Mouse (Mus musculus) gastrocnemius, postnatal 36 days (tissue): ENCODE data around the gene Lpcat1. TPM values are rescaled to one million over a fixed set of nuclear protein-coding genes. Genes with fewer than 3 reads are reported as not detected.

Experiments
- DNase-seq, 2 experiments: peaks; one replicate each; pipeline ENCODE4 v3.0.0; 2022
- intact Hi-C: fragments of 180-260 bp; cut with DNase I; formaldehyde crosslinking; loops from one replicate; pipeline ENCODE4 v1.15.1; 2025
- long read RNA-seq, 2 experiments: library from polyadenylated mRNA; stranded (forward); transcript quantifications; one replicate each; pipeline ENCODE4 v2.0.0; 2021
- total RNA-seq, 2 experiments: library from RNA; stranded (reverse); gene quantifications; 2 replicates each; pipeline ENCODE4 v1.2.3; 2021

The Lpcat1 gene
- total RNA-seq = 1 to 10 TPM; 2.7 TPM
- long read RNA-seq, experiment 1, partial matches to known transcripts = 1 of 2 reads
- long read RNA-seq, experiment 1, other reads (novel, unspliced or antisense) = 1 of 2 reads
- long read RNA-seq, experiment 2, partial matches to known transcripts = 0 of 2 reads
- long read RNA-seq, experiment 2, other reads (novel, unspliced or antisense) = 0 of 2 reads

DNA sequence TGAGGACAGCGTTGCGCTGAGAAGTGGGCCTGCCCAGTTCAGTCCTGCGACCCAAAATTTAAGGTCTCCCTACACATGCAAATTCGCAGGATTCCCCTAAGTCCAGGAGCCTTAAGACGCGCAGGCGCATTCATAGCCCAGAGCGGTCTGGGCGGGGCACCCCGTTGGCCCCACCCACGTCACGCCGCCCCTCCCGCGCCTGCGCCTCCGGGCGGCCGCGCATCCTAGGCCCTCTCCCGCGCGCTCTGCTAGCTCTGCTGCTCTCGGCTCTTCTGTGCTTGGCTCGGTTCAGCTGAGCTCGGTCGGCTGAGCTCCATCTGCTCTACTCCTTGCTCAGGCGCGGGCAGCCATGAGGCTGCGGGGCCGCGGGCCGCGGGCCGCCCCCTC lies at the start of gene Lpcat1:
Gene Lpcat1, plus strand, starts transcription at position 164 of the 387 bp plus-strand sequence.
- intact Hi-C loops = no loop called here

DNA sequence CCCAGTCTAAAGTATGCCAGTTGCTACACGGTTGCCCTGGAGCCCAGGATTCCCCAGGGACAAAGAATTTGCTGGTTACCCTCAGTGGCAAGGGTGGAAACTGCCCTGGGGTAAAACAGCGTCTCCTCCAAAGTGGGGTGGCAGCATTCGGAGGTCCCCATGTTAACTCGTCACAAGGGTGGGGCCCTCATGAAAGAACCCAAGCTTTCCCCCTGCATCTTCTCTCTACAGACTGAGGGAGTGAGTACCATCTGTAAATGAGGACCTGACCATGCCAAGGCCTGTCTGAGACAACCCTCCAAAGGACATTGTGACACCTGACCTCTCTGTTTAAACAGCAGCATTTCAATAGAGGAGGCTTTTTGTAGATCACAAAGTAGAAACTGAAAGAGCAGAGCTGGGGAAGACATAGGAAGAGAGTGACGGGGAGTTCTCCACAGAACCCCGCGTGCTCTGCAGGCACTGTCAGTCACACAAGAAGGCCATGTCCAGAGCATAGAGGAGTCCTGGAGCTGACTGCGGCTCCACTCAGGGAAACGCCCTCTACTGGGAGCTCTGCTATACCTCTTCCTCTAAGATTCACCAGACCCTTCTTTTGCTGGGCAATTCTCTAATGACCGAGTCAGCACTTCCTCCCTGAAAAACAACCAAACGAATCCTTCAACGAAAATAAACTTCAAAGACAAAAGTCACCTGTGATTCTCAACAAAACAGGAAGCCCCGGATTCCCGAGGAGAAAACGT lies 49.3 kb upstream of the Lpcat1 start:
- intact Hi-C loops = no loop called here
- no peak for DNase-seq

More for the DNA sequence above, at the start of gene Lpcat1:
- peak; percentile 78 to 81 for DNase-seq

DNA sequence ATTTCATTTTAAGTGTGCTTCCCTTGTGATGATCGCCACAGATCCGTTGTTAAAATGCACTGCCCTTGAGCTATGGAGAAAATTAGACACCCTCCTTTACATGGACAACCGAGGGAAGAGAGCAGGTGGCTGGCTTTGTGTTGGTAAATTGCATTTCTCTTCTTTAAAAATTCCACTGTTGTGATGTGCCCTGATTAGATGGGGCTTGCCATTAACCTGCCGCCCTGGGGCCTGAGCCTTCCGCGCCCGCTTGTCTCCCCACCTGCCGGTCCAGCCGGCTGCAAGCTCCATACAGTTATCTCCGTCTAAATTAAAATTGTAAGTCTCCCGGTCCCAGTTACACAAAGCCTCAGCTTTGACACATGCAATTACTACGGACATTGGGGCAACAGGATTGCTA lies 48.7 kb upstream of the Lpcat1 start:
- DNase-seq = no peak
- intact Hi-C loops = no loop called here

GRCm38 (mm10) chr13:73419244-73419643 lies 47.8 kb upstream of the Lpcat1 start:
- intact Hi-C loops = no loop called here
- DNase-seq = no peak

DNA sequence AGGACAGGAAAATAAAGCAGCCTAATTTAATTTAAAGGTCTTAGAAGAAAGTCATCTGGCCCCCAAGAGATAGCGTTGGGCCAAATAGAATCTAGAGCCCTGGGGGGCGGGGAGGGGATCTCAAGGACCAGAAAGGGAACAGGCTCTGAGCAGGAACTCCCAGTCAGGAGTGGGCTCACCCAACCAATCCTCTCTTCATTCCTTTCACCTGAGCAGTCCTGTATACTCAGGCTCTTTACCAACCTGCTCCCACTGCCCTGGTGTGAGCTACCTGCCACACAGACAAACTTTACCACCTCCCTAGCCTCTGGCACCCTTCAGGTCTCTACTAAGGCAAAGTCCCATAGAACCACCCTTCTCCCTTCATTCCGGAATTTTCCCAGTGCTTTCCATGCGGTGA lies 44.0 kb upstream of the Lpcat1 start:
- intact Hi-C loops = loop anchor here (10.0 kb wide), 1 partner anchor 262 kb away; no protein-coding TSS in a partner anchor
- no peak for DNase-seq

GRCm38 (mm10) chr13:73425035-73425434 lies 42.0 kb upstream of the Lpcat1 start:
- no peak for DNase-seq
- intact Hi-C loops = loop anchor here (10.0 kb wide), 1 partner anchor 260 kb away; no protein-coding TSS in a partner anchor

- intact Hi-C loops = loop anchor here (1.0 to 10.0 kb wide), 2 partner anchors 79 to 259 kb away; no protein-coding TSS in a partner anchor
- peak; percentile 30 to 58 for DNase-seq
Measured at GRCm38 (mm10) chr13:73425839-73426490, 41.0 kb upstream of the Lpcat1 start.

- DNase-seq = no peak
- intact Hi-C loops = loop anchor here (1.0 to 10.0 kb wide), 2 partner anchors 79 to 258 kb away; no protein-coding TSS in a partner anchor
Measured at GRCm38 (mm10) chr13:73426587-73426986, 40.4 kb upstream of the Lpcat1 start.

GRCm38 (mm10) chr13:73429605-73430321 lies 37.2 kb upstream of the Lpcat1 start:
- intact Hi-C loops = loop anchor here (10.0 kb wide), 2 partner anchors 195 to 255 kb away; partner anchors contain the start of gene Tert
- DNase-seq = no peak

DNA sequence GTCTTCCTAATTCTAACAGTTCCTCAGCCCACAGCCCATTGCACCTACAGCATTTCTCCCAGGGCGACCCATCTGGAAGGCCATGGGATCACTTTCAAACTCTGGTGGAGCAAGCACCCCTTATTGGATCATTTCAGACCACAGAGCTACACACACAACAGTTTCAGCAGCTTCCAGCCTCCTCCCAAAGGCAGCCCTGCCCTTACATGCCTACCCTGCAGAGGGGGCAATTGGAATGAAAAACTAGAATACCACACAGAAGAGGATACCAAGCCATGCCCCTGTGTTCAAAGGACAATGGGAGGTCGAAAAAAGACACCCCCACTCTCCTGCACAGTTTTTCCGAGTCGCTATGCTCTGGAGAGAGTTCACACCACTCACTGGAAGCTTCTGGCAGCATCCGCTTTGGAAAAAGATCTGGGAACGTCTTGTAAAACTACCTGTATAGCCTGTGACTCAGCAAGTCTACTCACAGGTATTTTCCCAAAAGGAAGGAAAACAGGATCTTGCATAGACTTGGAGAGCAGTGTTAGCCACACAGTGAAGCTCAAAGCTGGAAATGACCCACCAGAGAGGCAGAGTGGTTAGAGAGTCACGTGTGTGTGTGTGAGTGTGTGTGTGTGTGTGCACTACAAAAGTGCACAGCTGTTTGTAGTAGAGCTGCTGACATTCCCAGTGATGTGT lies 34.4 kb upstream of the Lpcat1 start:
- intact Hi-C loops = loop anchor here (10.0 kb wide), 1 partner anchor 192 kb away; the partner anchor contains the start of gene Tert
- DNase-seq = no peak

GRCm38 (mm10) chr13:73433681-73434535 lies 33.1 kb upstream of the Lpcat1 start:
- intact Hi-C loops = loop anchor here (10.0 kb wide), 1 partner anchor 191 kb away; the partner anchor contains the start of gene Tert

DNA sequence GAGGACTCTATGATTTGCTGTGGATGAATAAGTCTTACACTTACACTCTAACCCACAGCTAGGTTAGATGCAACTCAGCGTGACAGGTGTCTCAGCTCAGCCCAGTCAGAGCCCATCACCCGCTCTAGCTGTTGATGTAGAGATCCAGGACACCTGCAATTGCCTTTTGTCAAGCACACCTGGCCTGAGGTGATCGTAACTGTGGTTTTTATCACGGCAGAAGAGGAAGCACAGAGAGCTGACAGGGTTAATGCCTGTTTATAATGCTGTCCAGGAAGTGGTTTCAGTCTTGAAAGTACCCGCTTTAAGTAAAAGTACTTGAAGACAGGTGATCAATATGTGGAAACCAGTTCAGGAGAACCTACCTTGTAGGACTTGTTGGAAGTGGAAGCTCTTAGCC lies 32.3 kb upstream of the Lpcat1 start:
- no peak for DNase-seq
- intact Hi-C loops = loop anchor here (10.0 kb wide), 1 partner anchor 190 kb away; the partner anchor contains the start of gene Tert

More at GRCm38 (mm10) chr13:73433681-73434535, 33.1 kb upstream of the Lpcat1 start:
- DNase-seq = no peak

DNA sequence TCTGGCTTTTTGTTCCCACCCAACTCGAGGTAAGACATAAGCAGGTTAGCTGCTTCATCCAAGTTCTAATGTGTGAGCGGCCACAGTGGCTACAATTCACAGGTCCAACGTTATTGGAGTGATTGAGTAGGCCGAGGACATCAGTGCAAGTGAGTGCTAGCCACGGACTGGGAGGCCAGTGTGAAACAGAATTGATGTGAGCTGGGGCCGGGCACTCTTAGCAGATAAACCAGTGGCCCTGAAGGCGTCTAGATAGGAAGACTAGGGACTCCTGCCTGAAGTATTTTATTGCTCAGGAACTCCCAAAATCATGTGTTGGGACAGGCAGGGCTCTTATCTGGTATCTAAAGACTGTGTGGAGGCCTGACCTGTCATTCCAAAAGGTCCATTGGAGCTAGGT lies 31.3 kb upstream of the Lpcat1 start:
- intact Hi-C loops = loop anchor here (10.0 kb wide), 1 partner anchor 189 kb away; the partner anchor contains the start of gene Tert
- DNase-seq = no peak

GRCm38 (mm10) chr13:73439057-73439456 lies 27.9 kb upstream of the Lpcat1 start:
- intact Hi-C loops = loop anchor here (10.0 kb wide), 1 partner anchor 186 kb away; the partner anchor contains the start of gene Tert
- DNase-seq = no peak

GRCm38 (mm10) chr13:73441032-73441431 lies 26.0 kb upstream of the Lpcat1 start:
- no peak for DNase-seq
- intact Hi-C loops = no loop called here

DNA sequence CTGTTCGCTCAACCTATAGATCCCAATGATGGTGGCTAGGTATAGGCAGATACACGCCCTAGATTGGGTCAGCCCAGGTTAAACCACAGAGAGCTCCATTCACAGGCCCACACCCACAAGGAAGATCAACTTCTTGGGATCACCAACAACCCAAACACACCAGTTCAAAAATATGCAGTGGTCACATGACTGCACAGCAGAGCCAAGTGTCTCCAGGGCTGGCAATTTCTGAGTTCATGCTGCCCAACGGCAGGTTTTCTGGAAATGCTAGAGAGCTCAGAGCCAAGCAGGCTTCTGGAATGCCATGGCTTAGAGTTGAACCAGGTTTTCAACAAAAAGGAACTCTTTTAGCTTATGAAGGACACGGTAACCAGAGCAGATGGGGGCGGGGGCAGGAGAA lies 25.3 kb upstream of the Lpcat1 start:
- intact Hi-C loops = no loop called here
- no peak for DNase-seq

GRCm38 (mm10) chr13:73442431-73442830 lies 24.6 kb upstream of the Lpcat1 start:
- intact Hi-C loops = no loop called here
- DNase-seq = no peak

- no peak for DNase-seq
- intact Hi-C loops = no loop called here
Measured at GRCm38 (mm10) chr13:73443093-73443821, 23.7 kb upstream of the Lpcat1 start.
